Mouse (Mus musculus): ENCODE results near the gene Tmem60. TPM values are rescaled to one million over a fixed set of nuclear protein-coding genes. Genes with fewer than 3 reads are reported as not detected.

Tmem60 gene
- 43.6 and 44.8 TPM in 2 replicates for polyA plus RNA-seq (2015; fragmentation: Nextera tagmentation; extraction: Ambion mirVana)

DNA sequence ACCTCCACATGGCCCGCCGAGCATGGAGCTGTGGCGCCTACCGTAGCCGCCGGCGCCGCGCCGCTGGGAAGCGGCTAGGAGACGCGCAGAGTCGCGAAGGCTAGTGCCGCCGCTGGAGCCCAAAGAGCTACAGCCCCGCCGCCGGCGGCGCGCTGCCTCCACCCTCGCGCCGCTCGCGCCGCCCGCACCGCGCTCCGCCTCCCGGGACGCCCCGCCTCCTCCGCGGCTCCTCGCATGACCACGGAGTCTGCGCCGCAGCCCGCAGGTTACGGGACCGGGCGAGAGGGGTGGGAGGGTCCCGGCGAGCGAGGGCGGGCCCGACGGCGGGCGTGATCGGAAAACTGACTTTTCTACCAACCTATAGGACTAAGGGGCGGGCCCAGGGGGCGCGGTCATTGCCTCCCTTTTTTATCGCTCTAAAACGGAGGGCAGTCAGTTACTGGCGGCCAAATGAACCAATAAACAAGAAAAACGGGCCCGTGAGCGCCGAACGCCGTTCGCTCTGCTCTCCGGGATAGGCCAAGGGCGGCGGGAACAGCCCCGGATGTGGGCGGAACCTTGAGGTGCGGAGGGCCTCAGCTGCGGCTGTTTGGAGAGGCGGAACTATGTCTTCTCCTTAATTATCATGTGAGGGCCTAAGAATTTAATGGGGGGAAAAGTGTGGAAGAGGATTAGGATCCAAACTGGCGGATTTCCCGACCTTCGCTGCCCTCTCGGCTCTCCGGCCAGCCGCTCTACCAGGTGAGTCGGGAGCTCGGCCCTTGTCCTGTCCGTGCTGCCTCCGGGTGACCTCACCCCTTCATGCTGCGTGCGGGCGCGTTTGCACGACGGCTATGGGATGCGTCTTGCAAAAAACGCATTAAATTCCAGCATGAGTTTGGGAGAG, at the start of gene Tmem60, which contains the start of gene Phtf2:
Gene Tmem60 (plus strand): TSS at position 277 of the 886 bp plus-strand sequence.
Gene Phtf2 (minus strand): TSS at position 210 of the 886 bp plus-strand sequence.
- peaks cover 7% of the 10 kb centered on the region; the same call in 1 of the 2 replicates for H3K4me1 ChIP-seq (replicated peaks; ENCODE audit: control insufficient read depth, insufficient read depth, low read length)
- H3K4me3 ChIP-seq (ENCODE audit: low read depth, low read length), result peak within 1 kb of the TSS; percentile 76
- H3K27me3 ChIP-seq (replicated peaks; ENCODE audit: control insufficient read depth, insufficient read depth, low read length), result no peaks in the 10 kb centered on the region
- H3K9me3 ChIP-seq (ENCODE audit: control insufficient read depth), result no peaks in the 10 kb centered on the region
- TF ChIP-seq CTCF (IDR thresholded peaks at IDR 0.05; ENCODE audit: low read depth), result 0 out of 2 replicates have a peak, but pooled peaks have one; percentile 20
- WGBS, result under 1% methylated on average over 82 of the region's 94 CpGs
- ATAC-seq, result peak; percentile 98
- H3K27ac ChIP-seq (ENCODE audit: low read depth, low read length), result peak within 1 kb of the TSS; percentile 86
- peak within 1 kb of the TSS; percentile 74 for H3K9ac ChIP-seq (ENCODE audit: low read depth, low read length)
- no peaks in the 10 kb centered on the region for H3K36me3 ChIP-seq (ENCODE audit: control insufficient read depth, insufficient read depth)
- H3K4me2 ChIP-seq (replicated peaks; ENCODE audit: low read depth), result peak within 1 kb of the TSS; percentile 89

DNA sequence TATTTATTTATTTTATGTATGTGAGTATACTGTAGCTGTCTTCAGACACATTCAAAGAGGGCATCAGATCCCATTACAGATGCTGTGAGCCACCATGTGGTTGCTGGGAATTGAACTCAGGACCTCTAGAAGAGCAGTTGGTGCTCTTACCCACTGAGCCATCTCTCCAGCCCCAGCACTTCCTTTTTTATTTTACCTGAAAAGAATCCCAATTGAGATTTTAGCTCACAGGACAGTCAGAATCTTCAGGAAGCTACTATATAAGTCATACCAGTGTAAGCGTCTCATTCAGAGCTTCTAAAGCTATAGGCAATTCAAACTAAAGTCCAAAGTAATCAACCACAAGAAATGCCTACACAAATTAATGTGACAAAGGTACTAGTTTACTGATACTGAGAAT, 47.6 kb upstream of the Tmem60 start:
- Histone ChIP-seq H3K27me3 (replicated peaks; ENCODE audit: control insufficient read depth, insufficient read depth, low read length) (no peaks in the 10 kb centered on the region), H3K36me3 (ENCODE audit: control insufficient read depth, insufficient read depth) (no peaks in the 10 kb centered on the region), H3K9me3 (ENCODE audit: control insufficient read depth) (no peaks in the 10 kb centered on the region), H3K4me1 (replicated peaks; ENCODE audit: control insufficient read depth, insufficient read depth, low read length) (no peaks in the 10 kb centered on the region), H3K27ac (ENCODE audit: low read depth, low read length) (no peak overlapping the region), H3K9ac (ENCODE audit: low read depth, low read length) (no peak overlapping the region), H3K4me2 (replicated peaks; ENCODE audit: low read depth) (no peak overlapping the region), H3K4me3 (ENCODE audit: low read depth, low read length) (no peak overlapping the region)
- ATAC-seq, result no peak
- 88% methylated on average over 1 of the region's 1 CpGs for WGBS
- no peak for TF ChIP-seq CTCF (IDR thresholded peaks at IDR 0.05; ENCODE audit: low read depth)

DNA sequence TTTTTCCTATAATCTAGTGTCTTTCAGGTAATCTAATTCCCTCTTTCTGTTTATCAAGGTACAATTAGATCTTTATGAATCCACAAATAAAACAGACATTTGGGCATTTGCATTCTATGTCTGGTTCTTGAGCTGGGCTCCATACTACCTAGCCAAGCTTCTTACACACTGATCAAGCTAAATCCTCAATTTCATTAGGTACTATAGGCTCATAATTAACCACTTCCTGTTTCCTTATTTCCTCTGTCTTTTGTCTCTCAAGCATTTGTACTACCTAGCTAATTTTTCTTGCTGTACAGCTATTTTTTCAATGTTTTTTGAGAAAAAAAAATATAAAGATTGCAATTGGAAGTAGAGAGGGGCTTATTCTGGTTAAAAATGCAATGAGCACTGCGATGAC, 44.9 kb upstream of the Tmem60 start:
- WGBS, result 98% methylated on average over 1 of the region's 1 CpGs
- Histone ChIP-seq H3K4me3 (ENCODE audit: low read depth, low read length) (no peak overlapping the region), H3K9me3 (ENCODE audit: control insufficient read depth) (no peaks in the 10 kb centered on the region), H3K36me3 (ENCODE audit: control insufficient read depth, insufficient read depth) (no peaks in the 10 kb centered on the region), H3K4me2 (replicated peaks; ENCODE audit: low read depth) (no peak overlapping the region), H3K27me3 (replicated peaks; ENCODE audit: control insufficient read depth, insufficient read depth, low read length) (no peaks in the 10 kb centered on the region), H3K9ac (ENCODE audit: low read depth, low read length) (no peak overlapping the region), H3K4me1 (replicated peaks; ENCODE audit: control insufficient read depth, insufficient read depth, low read length) (no peaks in the 10 kb centered on the region), H3K27ac (ENCODE audit: low read depth, low read length) (no peak overlapping the region)
- no peak for TF ChIP-seq CTCF (IDR thresholded peaks at IDR 0.05; ENCODE audit: low read depth)
- ATAC-seq, result no peak

DNA sequence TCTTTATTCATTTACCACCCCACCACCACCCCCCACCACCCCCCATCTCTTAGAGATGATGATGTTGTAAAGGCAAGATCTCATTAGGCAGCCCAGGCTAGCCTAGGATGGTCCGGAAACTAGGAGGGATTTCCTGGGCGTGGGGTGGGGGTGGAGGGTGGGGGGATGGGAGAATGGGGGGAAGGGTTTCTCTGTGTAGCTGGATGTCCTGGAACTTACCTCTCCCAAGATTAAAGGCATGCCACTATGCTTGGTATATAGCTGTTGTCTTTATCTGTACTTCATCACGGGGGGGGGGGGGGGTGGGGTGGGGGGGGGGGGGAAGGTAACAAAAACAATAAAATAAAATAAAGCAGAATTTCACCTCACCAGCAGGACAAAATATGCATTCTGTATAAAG, 38.6 kb upstream of the Tmem60 start:
- no peak for ATAC-seq
- H3K27ac ChIP-seq (ENCODE audit: low read depth, low read length), result no peak overlapping the region
- no peaks in the 10 kb centered on the region for H3K27me3 ChIP-seq (replicated peaks; ENCODE audit: control insufficient read depth, insufficient read depth, low read length)
- H3K9ac ChIP-seq (ENCODE audit: low read depth, low read length), result no peak overlapping the region
- TF ChIP-seq CTCF (IDR thresholded peaks at IDR 0.05; ENCODE audit: low read depth), result no peak
- H3K4me2 ChIP-seq (replicated peaks; ENCODE audit: low read depth), result no peak overlapping the region
- H3K4me1 ChIP-seq (replicated peaks; ENCODE audit: control insufficient read depth, insufficient read depth, low read length), result no peaks in the 10 kb centered on the region
- H3K9me3 ChIP-seq (ENCODE audit: control insufficient read depth), result no peaks in the 10 kb centered on the region
- H3K36me3 ChIP-seq (ENCODE audit: control insufficient read depth, insufficient read depth), result no peaks in the 10 kb centered on the region
- WGBS, result 75% methylated on average over 2 of the region's 3 CpGs
- H3K4me3 ChIP-seq (ENCODE audit: low read depth, low read length), result no peak overlapping the region

DNA sequence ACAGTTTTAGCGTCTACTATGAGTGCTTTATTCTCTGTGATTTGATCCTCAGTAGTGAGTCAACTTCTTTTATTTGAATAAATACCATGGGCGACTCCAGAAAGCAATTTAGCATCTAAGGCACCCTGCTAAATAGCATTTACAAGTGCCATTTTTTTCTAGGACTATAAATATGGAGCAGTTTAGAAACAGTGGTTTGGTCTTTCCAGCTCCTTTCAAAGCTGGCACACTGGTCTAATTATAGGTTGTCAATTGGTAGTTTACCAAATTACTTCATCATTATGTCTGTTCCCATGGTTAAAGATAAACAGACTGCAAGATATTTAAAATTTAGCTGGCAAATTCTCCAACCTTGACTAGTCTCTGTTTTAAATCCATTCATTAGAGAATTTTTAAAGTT, 38.2 kb upstream of the Tmem60 start:
- no peak overlapping the region for H3K9ac ChIP-seq (ENCODE audit: low read depth, low read length)
- H3K9me3 ChIP-seq (ENCODE audit: control insufficient read depth), result no peaks in the 10 kb centered on the region
- WGBS, result 71% methylated on average over 2 of the region's 2 CpGs
- no peak overlapping the region for H3K4me3 ChIP-seq (ENCODE audit: low read depth, low read length)
- H3K27me3 ChIP-seq (replicated peaks; ENCODE audit: control insufficient read depth, insufficient read depth, low read length), result no peaks in the 10 kb centered on the region
- no peaks in the 10 kb centered on the region for H3K4me1 ChIP-seq (replicated peaks; ENCODE audit: control insufficient read depth, insufficient read depth, low read length)
- H3K36me3 ChIP-seq (ENCODE audit: control insufficient read depth, insufficient read depth), result no peaks in the 10 kb centered on the region
- no peak for ATAC-seq
- no peak overlapping the region for H3K4me2 ChIP-seq (replicated peaks; ENCODE audit: low read depth)
- H3K27ac ChIP-seq (ENCODE audit: low read depth, low read length), result no peak overlapping the region
- TF ChIP-seq CTCF (IDR thresholded peaks at IDR 0.05; ENCODE audit: low read depth), result no peak

DNA sequence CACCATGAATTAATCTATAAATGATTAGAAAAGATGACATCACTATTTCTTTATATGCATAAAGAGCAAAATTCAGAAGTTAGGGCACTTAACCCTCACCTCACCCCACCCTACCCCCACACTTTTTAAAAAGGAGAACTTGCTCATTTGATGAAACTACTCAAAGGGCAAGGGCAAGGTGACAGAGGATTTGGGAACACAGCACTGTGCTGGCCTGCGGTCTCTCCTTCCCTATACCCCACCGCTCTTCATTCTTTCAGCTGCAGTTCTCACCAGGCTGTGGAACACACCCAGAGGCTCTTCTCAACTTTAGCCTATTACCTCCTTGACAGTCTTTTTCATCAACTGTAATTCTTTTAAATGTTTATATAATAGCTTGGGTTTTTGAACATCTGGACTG, 35.0 kb upstream of the Tmem60 start:
- Histone ChIP-seq H3K9ac (ENCODE audit: low read depth, low read length) (no peak overlapping the region), H3K27ac (ENCODE audit: low read depth, low read length) (no peak overlapping the region), H3K4me3 (ENCODE audit: low read depth, low read length) (no peak overlapping the region), H3K4me1 (replicated peaks; ENCODE audit: control insufficient read depth, insufficient read depth, low read length) (no peaks in the 10 kb centered on the region), H3K4me2 (replicated peaks; ENCODE audit: low read depth) (no peak overlapping the region), H3K36me3 (ENCODE audit: control insufficient read depth, insufficient read depth) (no peaks in the 10 kb centered on the region), H3K9me3 (ENCODE audit: control insufficient read depth) (no peaks in the 10 kb centered on the region), H3K27me3 (replicated peaks; ENCODE audit: control insufficient read depth, insufficient read depth, low read length) (no peaks in the 10 kb centered on the region)
- 93% methylated on average over 2 of the region's 2 CpGs for WGBS
- ATAC-seq, result no peak
- TF ChIP-seq CTCF (IDR thresholded peaks at IDR 0.05; ENCODE audit: low read depth), result no peak

Data from intestine, postnatal 0 days (tissue).